Mouse (Mus musculus) embryo, embryonic 11 days (tissue): ENCODE results near the gene Gtf2ird1.
A peak's percentile ranks its signal among the peaks of the same experiment; 100 is the strongest.
"Not testable (repeated sequence)": the region's sequence is repeated elsewhere in the genome, so short reads cannot be mapped to it uniquely, and the experiment has no call there.

ENCODE experiments used
- DNase-seq: peaks from one replicate; pipeline ENCODE4 v3.0.0-alpha.2; 2015

Gene Gtf2ird1

GRCm38 (mm10) chr5:134397434-134398163, 58.9 kb downstream of the Gtf2ird1 start:
- no peak for DNase-seq

- no peak for DNase-seq
Measured at GRCm38 (mm10) chr5:134396519-134396918, 60.0 kb downstream of the Gtf2ird1 start.

- DNase-seq = peak; percentile 89
Measured at GRCm38 (mm10) chr5:134394624-134395023, 61.9 kb downstream of the Gtf2ird1 start.

- peak; percentile 34 for DNase-seq
Measured at GRCm38 (mm10) chr5:134393624-134394023, 62.9 kb downstream of the Gtf2ird1 start.

GRCm38 (mm10) chr5:134385106-134385505, 71.4 kb downstream of the Gtf2ird1 start:
- DNase-seq = peak; percentile 70

GRCm38 (mm10) chr5:134375256-134375655, 81.3 kb downstream of the Gtf2ird1 start:
- no peak for DNase-seq

- no peak for DNase-seq
Measured at GRCm38 (mm10) chr5:134374546-134374945, 82.0 kb downstream of the Gtf2ird1 start.

- peak; percentile 53 for DNase-seq
Measured at GRCm38 (mm10) chr5:134373912-134374488, 82.5 kb downstream of the Gtf2ird1 start.

GRCm38 (mm10) chr5:134372926-134373658, 83.4 kb downstream of the Gtf2ird1 start:
- DNase-seq = no peak

- no peak for DNase-seq
Measured at GRCm38 (mm10) chr5:134371511-134372289, 84.8 kb downstream of the Gtf2ird1 start.

GRCm38 (mm10) chr5:134370831-134371230, 85.7 kb downstream of the Gtf2ird1 start:
- no peak for DNase-seq

- DNase-seq = no peak
Measured at GRCm38 (mm10) chr5:134359101-134359500, 97.4 kb downstream of the Gtf2ird1 start.

- not testable (repeated sequence) for DNase-seq
Measured at GRCm38 (mm10) chr5:134355372-134355771, 101.1 kb downstream of the Gtf2ird1 start.

GRCm38 (mm10) chr5:134353117-134353516, 103.4 kb downstream of the Gtf2ird1 start:
- DNase-seq = no peak

GRCm38 (mm10) chr5:134352527-134353001, 104.0 kb downstream of the Gtf2ird1 start:
- no peak for DNase-seq

GRCm38 (mm10) chr5:134350660-134351059, 105.9 kb downstream of the Gtf2ird1 start:
- DNase-seq = peak; percentile 73

- no peak for DNase-seq
Measured at GRCm38 (mm10) chr5:134347066-134347465, 109.5 kb downstream of the Gtf2ird1 start.

GRCm38 (mm10) chr5:134345449-134345848, 111.1 kb downstream of the Gtf2ird1 start:
- no peak for DNase-seq

- no peak for DNase-seq
Measured at GRCm38 (mm10) chr5:134344076-134344475, 112.4 kb downstream of the Gtf2ird1 start.

GRCm38 (mm10) chr5:134343530-134343929, 113.0 kb downstream of the Gtf2ird1 start:
- not testable (repeated sequence) for DNase-seq

- DNase-seq = no peak
Measured at GRCm38 (mm10) chr5:134342503-134343205, 113.9 kb downstream of the Gtf2ird1 start.

GRCm38 (mm10) chr5:134341721-134342120, 114.8 kb downstream of the Gtf2ird1 start:
- no peak for DNase-seq
